Mouse (Mus musculus): ENCODE results near the gene S1pr4. TPM values are rescaled to one million over a fixed set of nuclear protein-coding genes. Genes with fewer than 3 reads are reported as not detected.

Gene S1pr4
- polyA plus RNA-seq, 1 experiment from 2014 or later = 0.41 TPM

- Histone ChIP-seq H3K9me3 (0 out of 2 replicates have a peak, but pooled peaks cover 6% of the 10 kb centered on the region), H3K36me3 (no peaks in the 10 kb centered on the region), H3K9ac (replicated peaks) (no peak overlapping the region), H3K4me3 (no peak overlapping the region), H3K4me1 (no peaks in the 10 kb centered on the region), H3K27ac (replicated peaks) (no peak overlapping the region), H3K4me2 (replicated peaks) (no peak overlapping the region), H3K27me3 (peaks cover 14% of the 10 kb centered on the region)
- 12% methylated on average over 4 of the region's 4 CpGs for WGBS
- ATAC-seq (ENCODE audit: low FRiP score, low read depth) = no peak
These were observed 18.6 kb upstream of the S1pr4 start for GRCm38 (mm10) chr10:81518546-81518945.

GRCm38 (mm10) chr10:81517227-81517626 is 17.3 kb upstream of the S1pr4 start:
- no peak overlapping the region for H3K9ac ChIP-seq (replicated peaks)
- H3K9me3 ChIP-seq = 0 out of 2 replicates have a peak, but pooled peaks cover 6% of the 10 kb centered on the region
- H3K36me3 ChIP-seq = no peaks in the 10 kb centered on the region
- no peaks in the 10 kb centered on the region for H3K4me1 ChIP-seq
- no peak for ATAC-seq (ENCODE audit: low FRiP score, low read depth)
- H3K4me2 ChIP-seq (replicated peaks) = no peak overlapping the region
- H3K27ac ChIP-seq (replicated peaks) = no peak overlapping the region
- 75% methylated on average over 8 of the region's 8 CpGs for WGBS
- no peak overlapping the region for H3K4me3 ChIP-seq
- peaks cover 24% of the 10 kb centered on the region for H3K27me3 ChIP-seq

GRCm38 (mm10) chr10:81513798-81514197 is 13.9 kb upstream of the S1pr4 start:
- H3K9ac ChIP-seq (replicated peaks) = no peak overlapping the region
- H3K27me3 ChIP-seq = peaks cover 32% of the 10 kb centered on the region
- no peak overlapping the region for H3K4me2 ChIP-seq (replicated peaks)
- H3K27ac ChIP-seq (replicated peaks) = no peak overlapping the region
- H3K4me1 ChIP-seq = no peaks in the 10 kb centered on the region
- no peaks in the 10 kb centered on the region for H3K36me3 ChIP-seq
- WGBS = 86% methylated on average over 5 of the region's 5 CpGs
- H3K4me3 ChIP-seq = no peak overlapping the region
- no peak for ATAC-seq (ENCODE audit: low FRiP score, low read depth)
- 0 out of 2 replicates have a peak, but pooled peaks cover 6% of the 10 kb centered on the region for H3K9me3 ChIP-seq

- WGBS = 78% methylated on average over 14 of the region's 14 CpGs
These were observed 10.4 kb upstream of the S1pr4 start for GRCm38 (mm10) chr10:81510246-81510810.

GRCm38 (mm10) chr10:81507691-81508489 is 8.0 kb upstream of the S1pr4 start:
- Histone ChIP-seq H3K36me3 (no peaks in the 10 kb centered on the region), H3K9ac (replicated peaks) (no peak overlapping the region), H3K4me3 (no peak overlapping the region), H3K27me3 (peaks cover 38% of the 10 kb centered on the region), H3K27ac (replicated peaks) (no peak overlapping the region), H3K9me3 (no peaks in the 10 kb centered on the region), H3K4me1 (0 out of 2 replicates have a peak, but pooled peaks cover 1% of the 10 kb centered on the region), H3K4me2 (replicated peaks) (no peak overlapping the region)
- no peak for ATAC-seq (ENCODE audit: low FRiP score, low read depth)
- 77% methylated on average over 13 of the region's 13 CpGs for WGBS

More at GRCm38 (mm10) chr10:81510246-81510810, 10.4 kb upstream of the S1pr4 start:
- Histone ChIP-seq H3K36me3 (no peaks in the 10 kb centered on the region), H3K4me3 (no peak overlapping the region), H3K27me3 (peaks cover 32% of the 10 kb centered on the region), H3K9ac (replicated peaks) (no peak overlapping the region), H3K4me2 (replicated peaks) (no peak overlapping the region), H3K4me1 (no peaks in the 10 kb centered on the region), H3K9me3 (0 out of 2 replicates have a peak, but pooled peaks cover 6% of the 10 kb centered on the region), H3K27ac (replicated peaks) (no peak overlapping the region)
- no peak for ATAC-seq (ENCODE audit: low FRiP score, low read depth)

- H3K36me3 ChIP-seq = no peaks in the 10 kb centered on the region
- WGBS = 39% methylated on average over 6 of the region's 6 CpGs
- ATAC-seq (ENCODE audit: low FRiP score, low read depth) = no peak
These were observed 7.2 kb upstream of the S1pr4 start for GRCm38 (mm10) chr10:81507095-81507494.

GRCm38 (mm10) chr10:81505016-81505664 is 5.2 kb upstream of the S1pr4 start:
- no peaks in the 10 kb centered on the region for H3K9me3 ChIP-seq
- no peaks in the 10 kb centered on the region for H3K36me3 ChIP-seq
- WGBS = 80% methylated on average over 15 of the region's 15 CpGs
- no peak for ATAC-seq (ENCODE audit: low FRiP score, low read depth)
- no peak overlapping the region for H3K4me2 ChIP-seq (replicated peaks)
- H3K27me3 ChIP-seq = peaks cover 22% of the 10 kb centered on the region
- H3K4me1 ChIP-seq = 0 out of 2 replicates have a peak, but pooled peaks cover 2% of the 10 kb centered on the region
- H3K27ac ChIP-seq (replicated peaks) = no peak overlapping the region
- no peak overlapping the region for H3K9ac ChIP-seq (replicated peaks)
- no peak overlapping the region for H3K4me3 ChIP-seq

More at GRCm38 (mm10) chr10:81507095-81507494, 7.2 kb upstream of the S1pr4 start:
- no peak overlapping the region for H3K27ac ChIP-seq (replicated peaks)
- no peaks in the 10 kb centered on the region for H3K9me3 ChIP-seq
- 0 out of 2 replicates have a peak, but pooled peaks cover 2% of the 10 kb centered on the region for H3K4me1 ChIP-seq
- no peak overlapping the region for H3K4me2 ChIP-seq (replicated peaks)
- H3K9ac ChIP-seq (replicated peaks) = no peak overlapping the region
- H3K4me3 ChIP-seq = no peak overlapping the region
- peaks cover 32% of the 10 kb centered on the region for H3K27me3 ChIP-seq

GRCm38 (mm10) chr10:81502658-81503057 is 2.7 kb upstream of the S1pr4 start:
- no peaks in the 10 kb centered on the region for H3K36me3 ChIP-seq
- H3K4me1 ChIP-seq = 0 out of 2 replicates have a peak, but pooled peaks cover 2% of the 10 kb centered on the region
- peak overlapping the region; percentile 60 for H3K4me2 ChIP-seq (replicated peaks)
- peak overlapping the region; percentile 35 for H3K4me3 ChIP-seq
- peak overlapping the region; percentile 37; the same call in 1 of the 2 replicates for H3K9ac ChIP-seq (replicated peaks)
- 7% methylated on average over 36 of the region's 36 CpGs for WGBS
- H3K27ac ChIP-seq (replicated peaks) = no peak overlapping the region
- H3K27me3 ChIP-seq = peaks cover 18% of the 10 kb centered on the region
- peak; percentile 54; the same call in 1 of the 2 replicates for ATAC-seq (ENCODE audit: low FRiP score, low read depth)
- no peaks in the 10 kb centered on the region for H3K9me3 ChIP-seq

GRCm38 (mm10) chr10:81501863-81502262 is 1.9 kb upstream of the S1pr4 start:
- WGBS = 85% methylated on average over 5 of the region's 5 CpGs
- H3K9me3 ChIP-seq = no peaks in the 10 kb centered on the region

GRCm38 (mm10) chr10:81499250-81499901 is 556 bp downstream of the S1pr4 start:
- Histone ChIP-seq H3K4me1 (peaks cover 21% of the 10 kb centered on the region), H3K36me3 (no peaks in the 10 kb centered on the region), H3K9me3 (no peaks in the 10 kb centered on the region), H3K9ac (replicated peaks) (no peak overlapping the region), H3K27ac (replicated peaks) (no peak overlapping the region), H3K27me3 (peaks cover 16% of the 10 kb centered on the region), H3K4me2 (replicated peaks) (no peak overlapping the region), H3K4me3 (no peak overlapping the region)
- ATAC-seq (ENCODE audit: low FRiP score, low read depth) = no peak
- WGBS = 78% methylated on average over 23 of the region's 23 CpGs

More at GRCm38 (mm10) chr10:81501863-81502262, 1.9 kb upstream of the S1pr4 start:
- H3K4me1 ChIP-seq = 0 out of 2 replicates have a peak, but pooled peaks cover 7% of the 10 kb centered on the region
- no peak for ATAC-seq (ENCODE audit: low FRiP score, low read depth)
- H3K9ac ChIP-seq (replicated peaks) = no peak overlapping the region
- no peaks in the 10 kb centered on the region for H3K36me3 ChIP-seq
- H3K4me3 ChIP-seq = no peak overlapping the region
- no peak overlapping the region for H3K4me2 ChIP-seq (replicated peaks)
- H3K27me3 ChIP-seq = peaks cover 16% of the 10 kb centered on the region
- H3K27ac ChIP-seq (replicated peaks) = no peak overlapping the region

- no peak overlapping the region for H3K4me3 ChIP-seq
- H3K4me1 ChIP-seq = peaks cover 22% of the 10 kb centered on the region
- no peak overlapping the region for H3K4me2 ChIP-seq (replicated peaks)
- H3K9me3 ChIP-seq = no peaks in the 10 kb centered on the region
- ATAC-seq (ENCODE audit: low FRiP score, low read depth) = no peak
- no peak overlapping the region for H3K9ac ChIP-seq (replicated peaks)
- H3K36me3 ChIP-seq = no peaks in the 10 kb centered on the region
- H3K27me3 ChIP-seq = peaks cover 9% of the 10 kb centered on the region
- 87% methylated on average over 38 of the region's 38 CpGs for WGBS
- no peak overlapping the region for H3K27ac ChIP-seq (replicated peaks)
These were observed 1.3 kb downstream of the S1pr4 start for GRCm38 (mm10) chr10:81498316-81499249.

Data from midbrain, embryonic 12.5 days (tissue).